Mouse (Mus musculus) gastrocnemius, adult 2 months (tissue): ENCODE results near the gene Uggt1. TPM values are rescaled to one million over a fixed set of nuclear protein-coding genes. Genes with fewer than 3 reads are reported as not detected.

Source experiments
- DNase-seq: peaks from one replicate; pipeline ENCODE4 v3.0.0; 2022
- H3K27ac ChIP-seq: fragments of 200-600 bp; 2 replicates; pipeline ENCODE4 v1.8.1; 2022; ENCODE audit warnings: mild to moderate bottlenecking
- H3K4me3 ChIP-seq: fragments of 200-600 bp; 2 replicates; pipeline ENCODE4 v1.8.1; 2022; ENCODE audit warnings: mild to moderate bottlenecking, moderate library complexity
- CTCF ChIP-seq: fragments of 200-600 bp; IDR thresholded peaks from 2 replicates; pipeline ENCODE4 v1.8.1; 2022; ENCODE audit warnings: antibody characterized with exemption, mild to moderate bottlenecking, moderate library complexity
- intact Hi-C: fragments of 180-260 bp; cut with DNase I; formaldehyde crosslinking; loops from one replicate; pipeline ENCODE4 v1.15.1; 2025
- total RNA-seq, 2 experiments: library from RNA; stranded (reverse); gene quantifications; 2 replicates each; pipeline ENCODE4 v1.2.3; 2021

Uggt1 gene
- total RNA-seq, 2 experiments from 2014 or later: 27.6 to 29.1 TPM

DNA sequence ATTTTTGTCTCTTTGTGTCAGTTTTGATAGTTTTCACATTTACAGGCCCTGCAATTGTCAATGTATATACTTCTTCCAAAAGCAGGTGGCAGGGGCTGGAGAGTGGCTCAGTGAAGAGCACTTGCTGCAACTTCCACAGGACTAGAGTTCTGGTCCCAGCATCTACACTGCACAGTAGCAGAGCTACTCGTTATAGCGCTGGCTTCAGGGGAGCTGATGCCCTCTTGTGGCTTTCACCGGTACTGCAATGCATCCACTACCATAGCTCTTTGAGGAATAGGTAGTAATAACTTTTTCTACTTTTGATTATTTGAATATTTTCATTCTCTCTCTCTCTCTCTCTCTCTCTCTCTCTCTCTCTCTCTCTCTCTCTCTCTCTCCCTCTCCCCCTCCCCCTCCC is 109.9 kb downstream of the Uggt1 start:
- Histone ChIP-seq H3K4me3 (no peak overlapping the region), H3K27ac (no peak overlapping the region)
- intact Hi-C loops: loop anchor here (5.0 to 10.0 kb wide), 3 partner anchors 260 to 407 kb away; no protein-coding TSS in a partner anchor
- TF ChIP-seq CTCF: peak; percentile 93
- peak; percentile 74 for DNase-seq

DNA sequence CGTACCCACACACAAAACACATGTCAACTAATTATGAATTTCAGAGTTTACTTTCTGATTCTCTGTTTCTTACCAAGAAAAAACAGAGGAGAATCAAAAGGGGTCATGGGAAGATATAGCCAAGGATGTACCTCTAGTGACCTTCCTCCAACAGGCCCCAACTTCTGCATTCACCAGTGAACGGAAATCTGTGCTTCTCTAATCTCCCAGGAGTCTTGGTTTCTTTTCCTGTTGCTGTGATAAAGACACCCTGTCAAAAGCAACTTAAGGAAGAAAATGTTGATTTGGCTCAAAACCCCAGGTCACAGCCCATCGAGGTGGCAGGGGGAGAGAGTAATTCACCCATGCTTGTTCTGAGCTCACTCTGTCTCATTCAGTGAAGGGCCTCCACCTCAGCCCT is 110.9 kb downstream of the Uggt1 start:
- DNase-seq: no peak
- TF ChIP-seq CTCF: no peak
- no peak overlapping the region for H3K4me3 ChIP-seq
- intact Hi-C loops: loop anchor here (5.0 to 10.0 kb wide), 3 partner anchors 259 to 406 kb away; no protein-coding TSS in a partner anchor
- H3K27ac ChIP-seq: no peak overlapping the region

DNA sequence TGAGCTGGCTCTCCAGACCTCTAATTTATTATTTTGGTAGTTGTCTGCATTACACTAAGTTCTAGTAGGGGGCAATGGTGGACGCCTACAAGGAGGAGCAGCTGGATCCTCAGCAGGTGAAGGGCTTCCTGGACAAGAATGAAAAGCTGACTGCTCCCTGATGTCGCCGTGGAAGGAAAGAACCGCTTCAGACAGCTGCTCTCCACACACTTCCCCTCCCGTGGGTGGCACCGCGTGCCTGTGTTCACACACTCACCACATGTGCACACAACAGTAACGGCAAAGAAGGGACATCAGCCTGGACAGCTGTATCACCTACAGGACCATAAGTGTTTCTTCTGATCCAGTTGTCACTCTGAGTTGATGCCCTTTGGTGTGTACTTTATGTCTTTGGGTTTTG is 111.5 kb downstream of the Uggt1 start:
- H3K27ac ChIP-seq: no peak overlapping the region
- no peak overlapping the region for H3K4me3 ChIP-seq
- TF ChIP-seq CTCF: no peak
- DNase-seq: no peak
- intact Hi-C loops: loop anchor here (5.0 to 10.0 kb wide), 3 partner anchors 258 to 406 kb away; no protein-coding TSS in a partner anchor

DNA sequence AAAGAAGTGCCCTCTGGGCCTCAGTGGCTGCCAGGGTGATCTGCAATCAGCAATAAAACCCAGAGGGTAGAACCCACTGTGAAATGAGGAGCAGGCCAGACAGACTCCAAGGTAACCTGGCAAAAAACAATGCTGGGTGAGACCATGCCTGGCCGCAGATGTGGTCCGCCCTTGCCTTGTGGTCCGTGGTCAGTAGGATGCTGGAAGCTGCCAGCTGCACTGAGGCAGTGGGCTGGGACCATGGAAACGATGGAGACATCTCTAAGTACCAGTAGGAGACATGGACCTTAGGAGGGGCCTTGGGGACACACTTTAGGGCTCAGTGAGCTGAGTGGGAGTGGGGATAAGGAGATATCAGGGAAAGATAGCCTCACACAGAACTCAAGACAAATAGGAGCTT is 112.3 kb downstream of the Uggt1 start:
- DNase-seq: no peak
- Histone ChIP-seq H3K27ac (no peak overlapping the region), H3K4me3 (no peak overlapping the region)
- TF ChIP-seq CTCF: no peak
- intact Hi-C loops: loop anchor here (5.0 to 10.0 kb wide), 3 partner anchors 257 to 405 kb away; no protein-coding TSS in a partner anchor

DNA sequence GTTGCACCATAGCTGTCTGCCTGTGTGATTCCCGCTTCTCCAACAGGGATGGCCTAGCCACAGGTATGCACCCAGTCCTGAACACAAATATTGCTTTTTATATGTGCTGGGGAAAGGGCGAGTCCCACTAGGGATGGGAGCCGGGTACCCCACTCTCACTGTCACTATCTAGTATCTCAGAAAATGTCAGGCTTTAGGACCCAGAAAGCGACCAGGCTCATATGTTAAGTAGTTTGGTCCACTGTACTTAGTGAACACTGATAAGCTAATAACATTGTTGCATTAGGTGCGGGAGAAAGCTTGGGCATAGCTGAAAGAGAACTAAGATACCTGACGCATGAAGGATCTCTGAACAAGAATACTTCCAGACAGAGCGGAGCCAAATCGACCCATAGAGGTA is 112.8 kb downstream of the Uggt1 start:
- TF ChIP-seq CTCF: no peak
- DNase-seq: no peak

DNA sequence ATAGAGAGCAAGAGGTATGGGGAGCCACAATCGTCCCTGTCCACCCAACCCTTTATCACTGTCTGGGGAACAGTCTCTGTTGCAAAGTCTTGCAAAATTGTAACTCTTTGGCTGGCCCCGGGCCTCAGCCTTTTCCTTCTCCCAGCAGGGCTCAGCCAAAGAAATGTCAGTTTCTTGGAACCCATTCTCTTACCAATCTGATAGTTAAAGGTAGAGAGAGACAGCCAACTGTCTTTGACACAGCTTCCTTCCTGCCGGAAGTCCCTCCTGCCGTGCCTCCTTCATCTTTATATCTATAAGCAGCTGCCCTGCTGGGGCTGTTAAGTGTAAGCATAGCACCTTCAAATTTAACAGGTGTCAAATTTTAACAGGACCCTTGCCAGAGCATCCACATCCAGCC is 113.4 kb downstream of the Uggt1 start:
- H3K27ac ChIP-seq: no peak overlapping the region
- intact Hi-C loops: loop anchor here (5.0 to 10.0 kb wide), 3 partner anchors 256 to 404 kb away; no protein-coding TSS in a partner anchor
- DNase-seq: no peak
- no peak overlapping the region for H3K4me3 ChIP-seq
- TF ChIP-seq CTCF: no peak

More for the DNA sequence above, 112.8 kb downstream of the Uggt1 start:
- intact Hi-C loops: loop anchor here (5.0 to 10.0 kb wide), 3 partner anchors 257 to 404 kb away; no protein-coding TSS in a partner anchor
- H3K4me3 ChIP-seq: no peak overlapping the region
- H3K27ac ChIP-seq: no peak overlapping the region

DNA sequence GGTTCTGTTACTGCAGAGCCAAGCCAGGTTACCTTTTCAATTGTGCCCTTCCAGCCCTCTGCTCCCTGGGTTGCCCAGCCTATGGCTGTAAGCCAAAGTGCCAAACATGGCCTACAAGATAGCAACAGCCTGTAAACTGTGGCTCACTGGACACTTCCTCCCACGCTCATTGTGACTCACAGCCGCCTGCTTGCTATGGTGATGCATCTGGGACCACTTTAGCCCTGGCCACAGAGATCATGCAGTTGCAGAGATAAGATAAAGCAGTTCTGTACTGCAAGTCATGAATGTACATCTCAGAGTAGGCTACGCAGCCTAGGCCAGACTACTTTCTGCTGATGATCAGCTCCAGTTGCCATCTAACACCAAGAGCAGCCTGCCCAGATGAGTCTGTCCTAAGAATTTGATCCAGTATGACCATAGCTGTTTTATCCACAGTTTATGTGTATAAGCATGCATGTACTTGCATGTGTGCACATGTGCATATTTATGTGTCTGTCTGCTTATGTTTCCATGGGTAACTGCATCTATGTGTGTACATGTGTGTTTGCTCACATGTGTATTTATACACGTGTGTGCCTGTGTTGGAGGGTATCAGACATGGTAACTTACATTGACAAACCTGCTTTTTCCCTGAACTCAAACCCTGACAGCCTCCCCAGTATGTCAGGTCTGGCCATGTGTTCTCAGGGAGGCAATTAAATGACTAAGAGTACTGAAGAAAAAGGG is 114.0 kb downstream of the Uggt1 start:
- H3K27ac ChIP-seq: no peak overlapping the region
- TF ChIP-seq CTCF: no peak
- intact Hi-C loops: loop anchor here (5.0 to 10.0 kb wide), 3 partner anchors 256 to 403 kb away; no protein-coding TSS in a partner anchor
- no peak for DNase-seq
- H3K4me3 ChIP-seq: no peak overlapping the region

DNA sequence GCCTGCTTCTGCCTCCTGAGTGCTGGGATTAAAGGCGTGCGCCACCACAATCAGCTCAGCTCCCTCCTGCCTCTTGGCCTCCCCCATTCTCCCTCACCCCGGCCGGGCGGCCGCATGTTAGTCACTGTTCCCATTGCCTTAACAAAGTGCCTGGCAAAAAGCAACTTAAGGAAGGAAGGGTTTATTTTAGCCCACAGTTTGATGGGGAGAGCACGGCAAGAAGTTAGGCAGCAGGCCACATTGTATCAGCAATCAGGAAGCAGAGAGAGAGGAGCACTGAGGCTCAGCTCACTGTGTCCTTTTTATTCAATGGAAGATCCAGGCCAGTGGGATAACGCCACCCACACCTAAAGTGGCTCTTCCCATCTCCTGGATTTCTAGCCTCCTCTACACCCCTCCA is 114.6 kb downstream of the Uggt1 start:
- intact Hi-C loops: loop anchor here (5.0 to 10.0 kb wide), 4 partner anchors 38 to 403 kb away; no protein-coding TSS in a partner anchor
- no peak overlapping the region for H3K4me3 ChIP-seq
- TF ChIP-seq CTCF: no peak
- no peak overlapping the region for H3K27ac ChIP-seq
- DNase-seq: no peak

DNA sequence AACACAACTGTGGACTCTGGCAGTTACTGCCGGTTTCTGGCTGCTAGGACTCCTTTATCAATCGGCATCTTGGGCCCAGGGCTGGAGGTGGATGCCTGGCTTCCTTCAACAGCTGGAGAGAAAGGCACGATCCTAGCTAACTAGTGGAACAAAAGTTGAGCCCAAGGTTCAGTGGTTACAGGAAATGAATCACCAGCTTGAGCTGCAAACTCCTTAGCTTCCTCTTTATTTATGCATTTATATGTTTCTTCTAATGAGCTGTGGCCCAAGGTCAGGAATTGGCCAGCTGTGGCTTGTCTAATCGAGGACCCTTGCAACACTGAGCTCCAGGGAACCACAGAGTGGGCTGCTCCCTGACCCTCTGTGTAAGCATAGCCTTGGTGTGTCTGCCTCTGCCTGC is 115.4 kb downstream of the Uggt1 start:
- Histone ChIP-seq H3K27ac (no peak overlapping the region), H3K4me3 (no peak overlapping the region)
- no peak for TF ChIP-seq CTCF
- DNase-seq: no peak
- intact Hi-C loops: loop anchor here (5.0 kb wide), 1 partner anchor 37 kb away; no protein-coding TSS in a partner anchor

DNA sequence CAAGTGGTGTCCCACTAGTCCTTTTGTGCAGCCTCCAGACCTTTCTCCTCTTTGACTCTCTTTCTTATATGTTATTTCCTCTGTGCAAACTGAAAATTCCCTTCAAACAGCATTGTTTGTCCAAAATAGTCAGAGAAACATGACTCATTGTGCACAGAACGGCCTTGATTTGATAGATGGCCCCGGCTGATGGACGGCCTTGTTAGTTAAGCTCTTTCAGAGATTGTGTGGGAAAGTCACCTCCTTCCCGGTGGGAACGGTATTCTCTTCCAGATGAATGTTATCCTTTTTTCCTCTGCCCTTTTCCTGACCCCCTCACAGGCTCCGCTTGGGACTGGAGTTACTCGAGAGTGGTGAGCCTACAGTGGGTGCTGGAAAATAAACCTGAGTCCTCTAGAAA is 119.4 kb downstream of the Uggt1 start:
- Histone ChIP-seq H3K27ac (no peak overlapping the region), H3K4me3 (no peak overlapping the region)
- intact Hi-C loops: loop anchor here (5.0 kb wide), 1 partner anchor 33 kb away; no protein-coding TSS in a partner anchor
- DNase-seq: no peak
- TF ChIP-seq CTCF: no peak

DNA sequence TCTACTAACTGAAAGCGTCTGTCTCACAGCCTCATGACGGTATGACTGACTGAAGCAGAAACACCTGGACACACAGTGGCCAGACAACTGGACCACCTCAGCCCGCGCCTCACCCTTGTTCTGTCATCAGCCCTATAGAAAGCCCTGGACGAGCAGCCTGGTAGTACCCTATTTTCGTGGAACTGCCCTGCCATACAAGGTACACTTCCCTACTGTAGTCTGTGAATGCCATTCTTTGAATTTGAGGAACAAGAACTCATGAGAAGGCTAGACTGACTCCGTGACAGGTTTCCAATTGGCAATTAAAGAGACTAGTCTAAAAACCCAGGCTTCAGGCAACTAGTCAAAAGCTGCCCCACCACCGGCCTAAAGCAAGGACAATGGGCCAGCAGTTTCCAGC is 123.3 kb downstream of the Uggt1 start:
- TF ChIP-seq CTCF: no peak
- Histone ChIP-seq H3K27ac (no peak overlapping the region), H3K4me3 (no peak overlapping the region)
- intact Hi-C loops: no loop called here
- no peak for DNase-seq

DNA sequence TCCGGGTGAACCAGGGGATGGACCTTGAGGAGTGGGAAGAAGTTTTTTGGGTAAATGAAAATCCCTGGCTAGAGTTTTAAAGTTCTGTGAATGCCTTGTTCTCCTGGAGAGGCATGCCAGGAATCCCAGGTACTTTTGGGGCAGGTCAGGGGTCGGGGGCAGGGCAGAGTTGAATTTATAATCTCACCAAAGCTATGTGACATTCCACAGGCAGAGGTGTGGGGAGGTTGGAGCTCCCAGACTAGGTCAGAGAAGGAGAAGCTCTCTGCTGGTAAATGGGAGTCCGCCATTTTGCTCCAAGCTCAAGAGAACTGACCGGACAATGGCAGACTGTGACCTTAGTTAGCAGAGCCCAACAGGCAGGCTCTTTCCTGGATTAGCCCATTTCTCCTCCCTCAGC is 125.1 kb downstream of the Uggt1 start:
- intact Hi-C loops: no loop called here

DNA sequence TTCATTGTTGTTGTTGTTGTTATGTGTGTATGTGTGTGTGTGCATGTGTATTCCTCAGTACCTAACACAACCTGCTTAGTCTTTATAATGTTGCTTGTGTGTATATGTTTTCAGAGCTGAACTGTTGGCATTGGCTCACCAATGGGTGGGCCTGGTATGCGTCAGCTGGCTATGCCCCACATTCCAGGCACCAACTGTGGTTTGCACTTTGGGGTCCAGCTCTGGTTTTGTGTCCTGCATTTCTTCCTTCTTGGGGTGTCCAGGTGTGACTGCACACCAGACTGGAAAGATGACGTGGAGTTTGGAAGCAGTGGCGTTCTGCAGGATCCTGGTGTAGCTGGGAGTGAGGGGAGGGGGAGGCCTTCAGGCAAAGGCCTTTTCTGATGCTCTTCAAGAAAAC is 125.6 kb downstream of the Uggt1 start:
- no peak overlapping the region for H3K27ac ChIP-seq
- H3K4me3 ChIP-seq: no peak overlapping the region
- DNase-seq: no peak
- TF ChIP-seq CTCF: no peak
- intact Hi-C loops: no loop called here

More for the DNA sequence above, 125.1 kb downstream of the Uggt1 start:
- no peak for TF ChIP-seq CTCF
- DNase-seq: no peak
- H3K4me3 ChIP-seq: no peak overlapping the region
- H3K27ac ChIP-seq: no peak overlapping the region
